28 mouse cellular contexts compared by ENCODE assay signal in genomic region chr8:10707122-10707521, GRCm38 (mm10).
"Had no signal": no experiment of that assay in that cellular context is flagged by ENCODE, and none has a peak within 500 bp of the region (broad histone marks: within the 10 kb centered on the region; RNA-seq: fewer than 3 reads in every experiment).

No protein-coding gene starts in this region.

- H3K36me3 ChIP-seq: embryonic facial prominence, embryonic 10.5 days; embryonic facial prominence, embryonic 12.5 days; embryonic facial prominence, embryonic 13.5 days; embryonic facial prominence, embryonic 15.5 days; forebrain, embryonic 10.5 days; forebrain, embryonic 12.5 days; forebrain, embryonic 15.5 days had no signal

- H3K27me3 ChIP-seq: embryonic facial prominence, embryonic 12.5 days; embryonic facial prominence, embryonic 13.5 days; embryonic facial prominence, embryonic 15.5 days; forebrain, embryonic 15.5 days had no signal

- ATAC-seq: forebrain, embryonic 13.5 days; forebrain, embryonic 14.5 days; forebrain, embryonic 15.5 days; forebrain, embryonic 16.5 days; forebrain, postnatal 0 days had no signal

- H3K9me3 ChIP-seq: embryonic facial prominence, embryonic 10.5 days; embryonic facial prominence, embryonic 12.5 days; embryonic facial prominence, embryonic 13.5 days; embryonic facial prominence, embryonic 15.5 days; forebrain, embryonic 10.5 days; forebrain, embryonic 12.5 days; forebrain, embryonic 13.5 days; forebrain, embryonic 15.5 days had no signal

- H3K9ac ChIP-seq: embryonic facial prominence, embryonic 12.5 days; embryonic facial prominence, embryonic 13.5 days; embryonic facial prominence, embryonic 15.5 days; forebrain, embryonic 12.5 days; forebrain, embryonic 13.5 days; forebrain, embryonic 15.5 days; forebrain, postnatal 0 days had no signal

- H3K27ac ChIP-seq: embryonic facial prominence, embryonic 10.5 days; embryonic facial prominence, embryonic 12.5 days; embryonic facial prominence, embryonic 13.5 days; embryonic facial prominence, embryonic 15.5 days; forebrain, embryonic 10.5 days; forebrain, embryonic 12.5 days; forebrain, embryonic 13.5 days; forebrain, embryonic 15.5 days; gastrocnemius, adult 2 months; heart, adult 2 months had no signal

- H3K4me2 ChIP-seq: embryonic facial prominence, embryonic 12.5 days; embryonic facial prominence, embryonic 13.5 days; embryonic facial prominence, embryonic 15.5 days; forebrain, embryonic 12.5 days; forebrain, embryonic 13.5 days; forebrain, embryonic 15.5 days had no signal

- H3K4me1 ChIP-seq: embryonic facial prominence, embryonic 12.5 days; embryonic facial prominence, embryonic 13.5 days; embryonic facial prominence, embryonic 15.5 days had no signal

- DNase-seq: cerebellum, adult 2 months; cerebellum, adult 8-10 months; cerebellum, adult 9-10 months; cerebellum, adult 9-11 months; cerebellum, postnatal 10 days; cerebellum, postnatal 14 days; cerebellum, postnatal 25 days; cerebellum, postnatal 36 days; embryo, embryonic 11 days; forebrain, postnatal 0 days; gastrocnemius, adult 2 months; gastrocnemius, postnatal 14 days; gastrocnemius, postnatal 25 days; gastrocnemius, postnatal 36 days; heart, adult 11 months; heart, adult 18-20 months; heart, adult 2 months had no signal

- H3K4me3 ChIP-seq: embryonic facial prominence, embryonic 10.5 days; embryonic facial prominence, embryonic 12.5 days; embryonic facial prominence, embryonic 13.5 days; embryonic facial prominence, embryonic 15.5 days; erythroblast, embryonic 14.5 days; forebrain, embryonic 10.5 days; forebrain, embryonic 12.5 days; forebrain, embryonic 13.5 days; forebrain, embryonic 15.5 days; gastrocnemius, adult 2 months; heart, adult 2 months had no signal
